Mouse (Mus musculus) lung, embryonic 14.5 days (tissue): ENCODE results near the gene Wnt5a. TPM values are rescaled to one million over a fixed set of nuclear protein-coding genes. Genes with fewer than 3 reads are reported as not detected.

Experiments used
- ATAC-seq: fragments of 200-750 bp; cut with Nextera tagmentation; 2 replicates; pipeline ENCODE4 v1.8.0; 2017; ENCODE audit warnings: mild to moderate bottlenecking, moderate TSS enrichment, moderate library complexity; ENCODE audit not compliant: insufficient read depth
- DNase-seq: peaks from one replicate; pipeline ENCODE4 v3.0.0-alpha.2; 2015
- H3K27ac ChIP-seq: fragments of 300-500 bp; sonication (generic); 2 replicates; pipeline ENCODE4 v1.5.1; 2014; ENCODE audit warnings: low read depth, mild to moderate bottlenecking, moderate library complexity
- H3K27me3 ChIP-seq: fragments of 300-500 bp; sonication (generic); 2 replicates; pipeline ENCODE4 v1.6.1; 2014; ENCODE audit warnings: low read length, control low read depth; ENCODE audit not compliant: insufficient read depth
- H3K36me3 ChIP-seq: fragments of 300-500 bp; sonication (generic); 2 replicates; pipeline ENCODE4 v1.6.1; 2014; ENCODE audit warnings: control low read depth; ENCODE audit not compliant: insufficient read depth
- H3K4me1 ChIP-seq: fragments of 300-500 bp; sonication (generic); 2 replicates; pipeline ENCODE4 v1.6.1; 2014; ENCODE audit warnings: antibody characterized with exemption, control low read depth; ENCODE audit not compliant: insufficient read depth
- H3K4me2 ChIP-seq: fragments of 300-500 bp; sonication (generic); 2 replicates; pipeline ENCODE4 v1.6.1; 2014; ENCODE audit warnings: mild to moderate bottlenecking
- H3K4me3 ChIP-seq: fragments of 300-500 bp; sonication (generic); 2 replicates; pipeline ENCODE4 v1.5.1; 2014; ENCODE audit warnings: low read depth, low read length
- H3K9ac ChIP-seq: fragments of 300-500 bp; sonication (generic); 2 replicates; pipeline ENCODE4 v1.6.1; 2014
- H3K9me3 ChIP-seq: fragments of 300-500 bp; sonication (generic); 2 replicates; pipeline ENCODE4 v1.6.1; 2016; ENCODE audit warnings: low read depth, low read length, control low read depth
- CTCF ChIP-seq: IDR thresholded peaks from 2 replicates; pipeline ENCODE4 v1.5.1; 2016; ENCODE audit warnings: antibody characterized with exemption, low read depth
- WGBS: fragments of 180-500 bp; shearing (Covaris S2); extraction: QIAGEN DNeasy Blood & Tissue Kit; methylation state at CpG from one replicate; pipeline ENCODE4 v1.1.7; 2014; 5-methylcytosine and 5-hydroxymethylcytosine counted together
- polyA plus RNA-seq: library from polyadenylated mRNA; unstranded; fragments of >200 nt; fragmentation: Nextera tagmentation; extraction: Ambion mirVana; gene quantifications from 2 replicates; pipeline ENCODE4 v1.2.1, GENCODE M21; 2014

Gene Wnt5a
- 16.1 and 16.2 TPM in 2 replicates for polyA plus RNA-seq

DNA sequence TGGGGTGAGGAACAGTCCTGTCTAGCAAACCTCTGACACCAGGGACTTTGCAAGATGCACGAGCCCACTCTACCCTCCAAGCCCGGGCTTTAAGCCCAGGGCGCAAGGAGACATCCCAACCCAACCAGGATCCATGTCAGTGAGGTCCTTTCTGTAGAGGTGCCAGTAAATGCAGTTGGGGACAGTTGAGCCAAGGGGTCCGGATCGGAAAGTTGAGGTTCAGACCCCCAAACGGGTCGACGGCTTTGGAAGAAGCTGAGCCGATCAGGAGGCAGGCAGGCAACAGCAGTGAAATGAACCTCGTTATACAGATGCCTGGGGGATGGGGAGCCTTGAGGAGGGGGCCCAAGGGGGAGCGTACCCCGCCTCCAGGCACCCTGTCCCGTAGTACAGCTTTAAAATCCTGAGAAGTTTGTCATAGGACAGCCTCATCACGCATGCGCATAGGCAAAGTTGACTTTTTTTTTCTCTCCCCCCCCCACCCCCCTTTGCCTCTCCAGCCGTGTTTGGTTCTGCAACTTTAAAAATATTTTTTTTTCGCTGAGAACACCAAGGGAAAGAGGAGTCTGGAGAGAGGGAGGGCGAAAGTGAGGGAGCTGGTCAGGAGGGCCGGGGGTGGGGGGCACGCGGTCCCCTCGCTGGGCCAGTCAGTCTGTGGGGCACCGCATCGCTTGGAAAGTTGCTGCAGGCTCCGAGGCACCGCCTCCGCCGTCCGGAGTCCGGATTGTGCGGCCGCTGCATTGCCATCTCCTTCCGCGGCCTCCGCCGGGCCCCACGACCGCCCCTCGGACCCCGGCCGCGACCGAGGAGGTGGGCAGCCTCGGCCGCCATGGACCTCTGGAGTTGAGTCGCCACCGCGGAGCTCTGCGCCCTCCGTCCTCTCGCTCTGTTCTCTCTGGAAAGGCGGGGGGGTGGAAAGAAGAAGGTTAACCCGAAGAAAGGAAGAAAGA is at the start of gene Wnt5a:
TSS of gene Wnt5a (plus strand) at position 650 of the 950 bp plus-strand sequence.
- Histone ChIP-seq H3K9me3 (no peaks in the 10 kb centered on the region), H3K36me3 (no peaks in the 10 kb centered on the region), H3K4me2 (peak within 1 kb of the TSS; percentile 82), H3K27ac (peak within 1 kb of the TSS; percentile 87), H3K4me3 (peak within 1 kb of the TSS; percentile 54), H3K9ac (peak within 1 kb of the TSS; percentile 63), H3K27me3 (peaks cover 41% of the 10 kb centered on the region), H3K4me1 (no peaks in the 10 kb centered on the region)
- DNase-seq (peak; percentile 84), ATAC-seq (peak; percentile 43)
- TF ChIP-seq CTCF: no peak
- WGBS: under 1% methylated on average over 53 of the region's 53 CpGs

DNA sequence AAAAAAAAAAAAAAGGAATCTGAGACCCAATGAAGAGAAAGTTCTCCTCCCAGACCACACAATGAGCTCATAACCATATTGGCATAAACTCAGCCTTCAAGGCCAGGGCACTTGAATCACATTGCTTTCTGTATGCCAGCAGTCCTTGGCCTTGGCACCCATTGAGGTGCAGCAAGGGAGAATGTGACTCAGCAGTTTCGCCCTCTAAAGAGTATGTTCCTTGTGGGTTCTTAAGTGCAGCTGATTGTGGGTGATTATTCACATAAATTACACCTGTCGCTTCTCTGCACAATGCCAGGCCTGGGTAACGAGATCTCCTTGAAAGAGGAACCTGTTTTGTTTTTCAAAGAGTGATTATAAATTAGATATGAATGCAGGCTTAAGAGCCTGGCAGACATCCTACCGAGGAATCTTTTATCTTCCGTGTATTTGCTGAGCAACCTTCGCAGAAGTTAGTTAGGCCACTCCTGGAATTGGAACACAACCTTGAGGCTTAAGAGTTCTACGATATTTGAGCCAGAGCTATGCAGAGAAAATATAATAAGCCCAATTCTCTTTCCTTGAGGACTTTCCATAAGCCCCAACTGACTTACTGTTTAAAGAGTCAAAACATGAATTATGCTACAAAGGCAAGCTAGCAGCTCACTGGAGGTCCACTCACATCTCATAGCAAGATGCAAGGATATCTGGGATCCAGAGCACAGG is 48.0 kb upstream of the Wnt5a start:
- H3K27me3 ChIP-seq: no peaks in the 10 kb centered on the region
- no peaks in the 10 kb centered on the region for H3K36me3 ChIP-seq
- no peak overlapping the region for H3K4me3 ChIP-seq
- H3K4me1 ChIP-seq: no peaks in the 10 kb centered on the region
- no peak overlapping the region for H3K27ac ChIP-seq
- no peak overlapping the region for H3K4me2 ChIP-seq
- WGBS: 74% methylated on average over 7 of the region's 7 CpGs
- no peak for TF ChIP-seq CTCF
- H3K9me3 ChIP-seq: no peaks in the 10 kb centered on the region
- no peak for ATAC-seq
- no peak overlapping the region for H3K9ac ChIP-seq
- no peak for DNase-seq

DNA sequence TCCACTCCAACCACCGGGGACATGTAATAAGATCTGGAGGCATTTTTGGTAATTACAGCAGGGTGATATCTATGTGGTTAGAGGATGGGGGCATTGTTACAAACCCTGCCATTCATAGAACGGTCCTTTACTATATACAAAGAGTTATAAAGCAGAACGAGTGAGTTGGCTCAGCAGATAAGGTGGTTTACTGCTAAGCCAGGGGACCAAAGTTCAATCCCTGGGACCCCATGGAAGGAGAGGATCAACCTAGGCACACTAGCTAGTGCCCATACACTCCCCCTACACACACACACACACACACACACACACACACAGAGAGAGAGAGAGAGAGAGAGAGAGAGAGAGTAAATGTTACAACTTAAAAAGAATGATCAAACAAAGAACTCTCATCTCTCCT is 47.1 kb upstream of the Wnt5a start:
- Histone ChIP-seq H3K4me3 (no peak overlapping the region), H3K36me3 (no peaks in the 10 kb centered on the region), H3K9me3 (no peaks in the 10 kb centered on the region), H3K4me1 (no peaks in the 10 kb centered on the region), H3K27ac (no peak overlapping the region), H3K27me3 (no peaks in the 10 kb centered on the region), H3K4me2 (no peak overlapping the region), H3K9ac (no peak overlapping the region)
- DNase-seq (no peak), ATAC-seq (no peak)
- TF ChIP-seq CTCF: no peak
- WGBS: 72% methylated on average over 3 of the region's 3 CpGs

DNA sequence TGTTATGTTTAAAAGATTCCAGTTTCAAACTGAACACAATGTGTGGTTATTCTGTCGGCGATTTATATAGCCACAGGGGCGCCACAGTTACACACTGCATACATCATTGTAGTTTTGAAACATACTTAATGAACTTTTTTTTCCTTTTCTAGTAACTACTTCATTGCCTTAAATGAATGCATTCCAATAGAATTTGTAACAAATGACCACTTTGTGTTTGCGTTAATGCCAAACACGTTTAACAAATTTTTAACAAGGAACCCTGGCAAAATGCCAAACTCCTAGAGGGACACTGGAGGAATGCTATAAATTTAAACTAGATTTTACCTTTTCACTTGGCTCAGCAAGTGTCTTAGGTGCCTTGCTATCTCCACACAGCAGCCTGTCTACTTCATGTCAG is 36.6 kb upstream of the Wnt5a start:
- Histone ChIP-seq H3K36me3 (no peaks in the 10 kb centered on the region), H3K4me2 (no peak overlapping the region), H3K9ac (no peak overlapping the region), H3K27ac (no peak overlapping the region), H3K27me3 (no peaks in the 10 kb centered on the region), H3K4me3 (no peak overlapping the region), H3K4me1 (no peaks in the 10 kb centered on the region), H3K9me3 (no peaks in the 10 kb centered on the region)
- WGBS: 42% methylated on average over 5 of the region's 5 CpGs
- ATAC-seq: no peak
- peak; percentile 68 for DNase-seq
- no peak for TF ChIP-seq CTCF

DNA sequence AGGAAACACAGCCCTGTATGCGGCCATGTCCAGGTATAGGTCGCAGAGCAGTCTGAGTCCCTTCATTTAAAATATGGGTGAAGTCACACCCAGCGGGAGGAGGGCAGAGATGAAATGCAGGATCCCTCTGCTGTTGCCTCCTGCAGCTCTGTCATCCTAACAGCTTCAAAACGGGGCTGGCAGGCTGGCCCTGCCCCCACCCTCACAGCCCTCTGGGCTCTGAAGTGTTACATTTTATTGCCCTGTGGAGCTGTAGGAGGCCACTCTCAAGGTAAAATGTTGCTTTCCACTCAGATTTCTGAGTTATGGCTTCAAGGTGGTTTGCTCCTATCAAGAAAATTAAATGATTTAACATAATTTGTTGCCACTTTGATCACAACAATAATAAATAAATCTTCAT is 34.9 kb upstream of the Wnt5a start:
- 22% methylated on average over 4 of the region's 4 CpGs for WGBS
- DNase-seq: no peak
- H3K9me3 ChIP-seq: no peaks in the 10 kb centered on the region
- H3K4me3 ChIP-seq: no peak overlapping the region
- TF ChIP-seq CTCF: no peak
- H3K4me1 ChIP-seq: no peaks in the 10 kb centered on the region
- ATAC-seq: no peak
- H3K27ac ChIP-seq: no peak overlapping the region
- H3K4me2 ChIP-seq: no peak overlapping the region
- no peaks in the 10 kb centered on the region for H3K27me3 ChIP-seq
- no peaks in the 10 kb centered on the region for H3K36me3 ChIP-seq
- no peak overlapping the region for H3K9ac ChIP-seq

DNA sequence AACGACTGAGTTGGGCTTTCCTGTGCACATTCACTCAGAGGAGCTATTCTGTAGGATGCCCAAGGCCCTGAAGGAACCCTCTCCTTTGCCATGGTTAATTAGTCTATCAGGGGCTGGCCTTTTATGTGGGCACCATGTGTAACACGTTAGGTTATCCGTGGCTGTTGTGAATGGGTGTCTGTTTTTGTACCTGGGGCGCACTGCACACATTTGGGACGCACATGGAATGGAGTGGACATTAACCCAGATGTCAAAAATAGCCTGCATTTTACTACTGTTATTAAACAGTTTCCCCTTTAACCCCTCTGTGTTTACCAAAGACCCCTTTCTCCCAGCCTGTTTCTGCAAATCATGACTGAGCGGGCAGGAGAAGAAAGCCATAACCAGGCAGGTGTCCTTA is 34.3 kb upstream of the Wnt5a start:
- no peaks in the 10 kb centered on the region for H3K4me1 ChIP-seq
- ATAC-seq (no peak), DNase-seq (no peak)
- no peaks in the 10 kb centered on the region for H3K9me3 ChIP-seq
- H3K27me3 ChIP-seq: no peaks in the 10 kb centered on the region
- H3K9ac ChIP-seq: no peak overlapping the region
- H3K36me3 ChIP-seq: no peaks in the 10 kb centered on the region
- TF ChIP-seq CTCF: no peak
- H3K4me3 ChIP-seq: no peak overlapping the region
- no peak overlapping the region for H3K27ac ChIP-seq
- WGBS: 63% methylated on average over 6 of the region's 6 CpGs
- H3K4me2 ChIP-seq: no peak overlapping the region

DNA sequence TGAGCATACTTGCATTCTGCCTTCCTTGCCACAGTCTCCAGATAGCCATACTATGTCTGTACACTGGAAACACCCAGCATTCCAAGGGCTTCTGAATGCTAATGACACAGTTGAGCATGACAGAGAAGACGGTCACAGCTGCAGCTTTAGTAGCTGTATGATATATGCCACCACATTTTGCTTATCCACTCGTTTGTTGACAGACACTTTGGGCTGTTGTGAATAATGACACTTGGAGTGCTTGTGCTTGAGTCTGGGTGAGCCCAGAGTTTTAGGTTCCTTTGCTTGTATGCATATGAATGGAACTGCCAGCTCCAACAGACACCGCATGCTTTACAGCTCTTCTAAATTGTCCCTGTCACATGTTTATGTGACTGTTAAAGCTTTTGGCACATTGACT is 29.5 kb upstream of the Wnt5a start:
- H3K4me3 ChIP-seq: no peak overlapping the region
- no peak; the same call in 1 of the 2 replicates for ATAC-seq
- TF ChIP-seq CTCF: no peak
- no peak overlapping the region for H3K4me2 ChIP-seq
- no peaks in the 10 kb centered on the region for H3K4me1 ChIP-seq
- H3K9me3 ChIP-seq: no peaks in the 10 kb centered on the region
- no peak overlapping the region for H3K9ac ChIP-seq
- H3K36me3 ChIP-seq: no peaks in the 10 kb centered on the region
- no peak overlapping the region for H3K27ac ChIP-seq
- no peaks in the 10 kb centered on the region for H3K27me3 ChIP-seq
- WGBS: 30% methylated on average over 3 of the region's 3 CpGs
- peak; percentile 34 for DNase-seq
